Mouse (Mus musculus) adrenal gland (tissue): Measurements from ENCODE around the gene Actg2.
"Not testable (repeated sequence)": the region's sequence is repeated elsewhere in the genome, so short reads cannot be mapped to it uniquely, and the experiment has no call there.

Source experiments
- intact Hi-C: fragments of 180-260 bp; cut with DNase I; formaldehyde crosslinking; loops from one replicate; pipeline ENCODE4 v1.15.1; 2025
- long read RNA-seq, 2 experiments: library from polyadenylated mRNA; unstranded; transcript quantifications; one replicate each; pipeline ENCODE4 v2.0.0; 2020; ENCODE audit warnings: borderline replicate concordance in 1 of 2; ENCODE audit not compliant: insufficient replicate concordance in 1 of 2

The Actg2 gene
- long read RNA-seq, experiment 1, result 0 reads
- long read RNA-seq, experiment 2, partial matches to known transcripts, result 0 of 1 reads
- long read RNA-seq, experiment 2, other reads (novel, unspliced or antisense), result 0 of 1 reads

DNA sequence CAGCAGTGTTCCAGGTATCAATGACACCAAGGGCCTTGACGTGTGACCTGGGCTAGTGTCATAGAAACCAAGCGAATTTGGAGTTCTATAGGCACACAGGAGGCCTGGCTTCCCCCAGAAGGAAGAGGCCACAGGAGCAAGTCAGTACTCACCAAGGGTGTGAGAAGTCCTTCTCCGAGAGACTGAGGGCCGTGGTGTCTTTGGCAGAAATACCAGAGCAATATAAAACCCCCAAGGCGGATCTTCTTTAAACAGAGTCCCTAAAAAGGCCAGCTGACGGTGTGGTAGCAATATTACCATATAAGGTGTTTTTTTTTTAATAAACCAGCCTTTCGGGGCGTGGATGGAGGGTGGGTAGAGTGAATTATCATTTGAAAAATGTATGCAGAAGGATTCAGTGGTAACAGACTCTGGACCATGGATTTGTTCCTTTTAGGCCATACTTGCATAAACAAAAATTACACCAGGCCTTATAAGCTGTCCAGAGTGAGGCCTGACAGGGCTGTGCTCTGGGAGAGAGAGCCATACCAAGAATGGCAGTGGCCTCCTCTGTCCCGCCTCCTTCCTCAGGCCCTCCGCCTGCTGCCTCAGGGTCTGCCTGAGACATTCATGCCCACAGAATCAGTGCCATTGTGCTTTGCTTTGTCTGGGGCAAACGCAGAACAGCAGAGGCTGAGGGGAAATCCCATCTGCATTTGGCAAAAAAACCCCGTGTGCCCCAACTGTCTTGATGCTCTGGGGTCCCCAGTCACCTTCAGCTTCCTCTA is at the start of gene Actg2:
TSS of gene Actg2 (minus strand) at position 238 of the 767 bp plus-strand sequence.
- intact Hi-C loops, result no loop called here

DNA sequence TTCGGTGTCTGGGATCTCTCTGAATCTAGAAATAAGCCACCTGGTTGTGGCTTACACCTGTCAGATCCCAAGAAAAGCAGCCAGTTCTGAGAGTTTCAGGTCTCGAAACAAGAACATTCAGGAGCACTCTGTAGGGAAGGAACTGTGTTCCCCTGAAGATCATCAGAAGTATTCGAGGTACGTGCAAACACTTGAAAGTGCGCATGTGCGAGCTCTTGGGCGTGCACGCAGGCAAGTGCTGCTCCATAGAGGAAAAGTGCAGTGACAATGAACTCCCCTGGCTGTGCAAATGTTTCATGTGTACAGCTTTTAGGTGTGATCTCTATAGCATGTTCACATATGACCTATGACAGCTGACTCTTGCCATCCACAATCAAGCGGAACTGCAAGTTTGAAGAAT is 49.3 kb upstream of the Actg2 start:
- intact Hi-C loops, result not testable (repeated sequence)

- intact Hi-C loops, result loop anchor here (2.0 kb wide), 2 partner anchors 33 to 89 kb away; no protein-coding TSS in a partner anchor
These were observed 47.5 kb upstream of the Actg2 start for GRCm38 (mm10) chr6:83583591-83583990.

DNA sequence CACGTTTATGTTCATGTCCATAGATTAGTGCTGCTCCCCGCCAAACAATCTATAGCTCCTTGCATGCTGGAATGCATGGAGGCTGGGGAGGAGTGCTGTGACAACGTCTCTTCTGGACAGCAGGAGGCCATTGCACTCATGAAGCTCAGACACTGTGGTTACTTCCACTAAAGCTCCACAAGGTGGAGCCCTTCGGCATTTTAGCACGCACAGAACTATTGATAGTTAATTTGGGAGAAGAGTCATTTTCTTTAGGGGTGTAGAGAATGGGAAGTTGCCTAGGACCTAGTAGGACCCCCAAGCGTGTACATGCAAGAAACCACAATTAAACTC is 46.8 kb upstream of the Actg2 start:
- intact Hi-C loops, result loop anchor here (2.0 kb wide), 2 partner anchors 34 to 90 kb away; no protein-coding TSS in a partner anchor

DNA sequence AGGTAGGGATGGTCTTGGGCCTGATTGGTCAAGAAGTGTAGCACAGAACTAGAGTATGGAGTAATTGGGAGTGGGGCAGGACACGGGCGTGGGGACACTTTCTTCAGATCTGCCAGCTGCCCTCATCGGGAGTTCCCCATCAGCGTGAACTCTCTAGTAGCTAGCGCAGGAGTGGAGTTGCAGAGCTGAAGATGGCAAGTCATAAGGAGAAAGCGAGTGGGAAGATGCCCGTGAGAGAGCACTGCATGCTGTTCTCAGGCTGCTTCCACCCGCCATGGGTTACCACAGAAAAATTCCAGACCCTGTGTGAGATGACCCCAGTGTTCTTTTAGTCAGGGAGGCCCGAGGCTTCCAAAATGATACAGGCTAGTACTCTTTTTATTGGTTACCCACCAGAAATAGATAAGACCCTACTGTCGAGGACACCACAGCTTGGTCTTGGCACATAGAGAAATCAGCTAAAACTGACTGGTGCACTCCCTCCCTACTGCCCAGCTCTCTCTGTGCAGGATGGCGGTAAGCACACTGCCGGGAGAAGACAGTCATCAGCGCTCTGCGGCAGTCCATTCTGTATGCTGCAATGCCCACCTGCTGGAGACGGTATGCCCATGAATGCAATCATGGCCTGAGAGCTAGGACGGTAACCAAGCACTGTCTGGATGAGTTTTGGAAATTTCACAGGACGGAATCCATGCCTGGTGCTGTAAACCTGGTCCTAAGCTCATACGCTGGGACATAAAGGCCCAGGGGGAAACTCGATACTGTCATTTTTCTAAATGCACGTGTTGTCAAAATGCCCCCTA is 46.3 kb upstream of the Actg2 start:
- intact Hi-C loops, result loop anchor here (2.0 kb wide), 2 partner anchors 34 to 90 kb away; no protein-coding TSS in a partner anchor

DNA sequence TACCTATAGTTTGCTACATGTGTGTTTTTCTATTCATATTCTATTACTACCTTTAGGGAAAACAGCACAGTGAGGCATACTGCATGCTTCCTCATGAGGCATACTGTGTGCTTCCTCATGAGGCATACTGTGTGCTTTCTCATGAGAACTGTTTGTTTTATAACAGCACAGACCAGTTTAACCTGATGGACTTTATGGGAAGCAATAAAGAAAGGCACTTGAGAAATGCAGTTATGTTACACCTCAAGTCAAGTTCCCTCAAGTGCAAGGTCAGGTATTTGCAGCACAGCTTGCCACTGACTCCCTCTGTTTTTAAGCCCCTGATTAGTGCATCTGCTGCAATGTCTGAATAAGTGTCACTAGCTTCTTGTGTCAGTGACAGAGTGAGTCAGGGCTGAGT is 41.5 kb upstream of the Actg2 start:
- intact Hi-C loops, result no loop called here

DNA sequence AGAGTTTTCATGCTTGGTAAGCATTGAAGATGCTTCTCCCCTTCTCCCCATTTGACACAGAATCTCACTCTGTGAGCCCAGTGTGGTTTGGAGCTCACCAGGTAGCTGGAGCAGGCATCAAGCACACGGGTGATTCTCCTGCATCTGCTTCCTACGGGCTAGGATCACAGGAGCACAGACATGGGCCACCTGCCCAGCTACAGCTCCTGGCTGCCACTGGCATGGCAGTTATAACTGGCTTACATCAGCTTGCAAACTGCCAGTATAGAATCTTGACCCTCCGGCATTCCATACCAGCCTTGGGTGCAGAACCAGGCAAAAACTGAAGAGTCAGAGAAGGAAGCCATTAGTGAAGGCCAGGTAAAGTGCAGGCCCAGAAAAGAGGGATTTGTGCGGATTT is 39.5 kb upstream of the Actg2 start:
- intact Hi-C loops, result no loop called here

DNA sequence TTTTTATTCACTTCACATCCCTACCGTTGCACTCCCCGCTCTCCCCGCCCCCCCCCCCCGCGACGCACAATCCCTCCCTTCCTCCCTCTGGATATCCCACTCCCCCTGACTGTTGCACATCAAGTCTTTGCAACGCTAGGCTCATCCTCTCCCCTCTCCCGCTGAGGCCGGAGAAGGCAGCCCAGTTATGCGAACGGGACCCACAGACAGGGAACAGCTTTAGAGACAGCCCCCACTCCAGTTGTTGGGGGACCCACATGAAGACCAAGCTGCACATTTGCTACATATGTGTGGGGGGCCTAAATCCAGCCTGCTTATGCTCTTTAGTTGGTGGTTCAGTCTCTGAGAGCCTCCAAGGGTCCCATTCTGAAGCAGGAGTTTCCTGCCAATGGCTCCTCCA is 36.6 kb upstream of the Actg2 start, which contains the start of gene Stambp:
TSS of gene Stambp (minus strand) at position 59 of the 400 bp plus-strand sequence.
- intact Hi-C loops, result no loop called here

GRCm38 (mm10) chr6:83571840-83572667 is 36.0 kb upstream of the Actg2 start:
- intact Hi-C loops, result no loop called here

GRCm38 (mm10) chr6:83568901-83569862 is 33.1 kb upstream of the Actg2 start:
- intact Hi-C loops, result no loop called here

- intact Hi-C loops, result no loop called here
These were observed 19.9 kb upstream of the Actg2 start for GRCm38 (mm10) chr6:83555972-83556371.

GRCm38 (mm10) chr6:83548346-83548745 is 12.3 kb upstream of the Actg2 start:
- intact Hi-C loops, result no loop called here

GRCm38 (mm10) chr6:83545778-83546177 is 9.7 kb upstream of the Actg2 start:
- intact Hi-C loops, result no loop called here

- intact Hi-C loops, result no loop called here
These were observed 5.8 kb upstream of the Actg2 start for GRCm38 (mm10) chr6:83541756-83542456.

DNA sequence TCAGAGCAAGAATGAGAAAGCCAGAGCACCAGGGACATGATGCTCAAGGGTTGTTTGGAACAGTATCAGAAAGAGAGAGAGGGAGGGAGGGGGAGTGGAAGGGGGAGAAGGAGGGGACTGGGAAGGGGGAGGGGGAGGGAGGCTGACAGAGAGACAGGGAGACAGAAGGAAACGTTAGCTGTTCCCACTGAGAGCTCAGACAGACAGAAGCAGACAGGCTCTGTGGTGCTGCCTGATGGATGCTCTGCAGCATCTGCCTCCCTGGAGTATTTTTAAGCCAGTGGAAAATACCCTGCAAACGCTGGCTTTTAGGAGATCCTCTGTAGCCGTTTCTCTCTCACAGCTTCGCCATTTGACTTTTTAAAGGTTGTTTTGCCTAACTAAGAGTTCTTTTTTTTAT is 4.0 kb upstream of the Actg2 start:
- intact Hi-C loops, result no loop called here

DNA sequence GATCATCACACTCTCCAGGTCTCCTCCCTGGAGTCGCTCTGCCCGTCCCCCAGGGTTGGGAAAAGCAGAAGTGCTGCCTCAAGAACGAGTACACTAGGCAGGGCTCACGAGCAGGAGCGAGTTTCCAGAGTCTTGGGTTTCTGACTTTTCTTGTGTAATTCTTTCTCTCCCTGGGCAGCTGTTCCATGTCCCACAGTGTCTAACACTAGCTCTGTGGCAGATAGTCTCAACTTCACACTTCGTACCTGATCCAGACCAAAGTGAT is 662 bp upstream of the Actg2 start:
- intact Hi-C loops, result no loop called here

- intact Hi-C loops, result no loop called here
These were observed 3.5 kb downstream of the Actg2 start for GRCm38 (mm10) chr6:83532608-83533007.

GRCm38 (mm10) chr6:83523194-83523593 is 12.9 kb downstream of the Actg2 start:
- intact Hi-C loops, result no loop called here

DNA sequence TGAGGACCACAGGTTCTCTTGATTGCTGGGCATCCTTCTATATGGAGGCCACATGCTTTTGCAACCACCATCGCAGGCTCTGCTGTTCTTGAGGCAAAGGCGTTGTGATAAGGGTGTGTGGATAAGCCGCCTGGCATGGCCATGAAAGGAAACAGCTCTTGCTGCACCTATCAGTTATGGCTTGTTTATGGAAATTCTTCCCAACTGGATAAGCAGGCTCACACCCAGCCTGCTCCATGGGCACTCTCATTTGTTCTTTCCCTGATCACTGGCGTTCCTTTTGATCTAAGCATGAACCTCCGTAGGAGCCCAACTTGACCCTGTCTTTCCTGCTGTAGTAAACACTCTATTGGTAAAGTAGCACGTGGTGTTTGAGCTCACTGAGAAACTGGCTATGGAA is 14.3 kb downstream of the Actg2 start:
- intact Hi-C loops, result no loop called here

- intact Hi-C loops, result no loop called here
These were observed 17.4 kb downstream of the Actg2 start for GRCm38 (mm10) chr6:83518637-83519036.
